Mouse (Mus musculus) megakaryocyte, embryonic 14.5 days (primary cell): ENCODE measurements at regions not wholly inside any gene's neighbourhood (a gene's known extent, or its start where the extent isn't known, plus 50 kb on each side); places are given as distances from the start of the nearest gene placed in this dataset.

Experiments
- FLI1 ChIP-seq: IDR thresholded peaks from 2 replicates; pipeline ENCODE4 v1.6.1; 2012; ENCODE audit warnings: low read length, inconsistent platforms, mixed read lengths
- GATA1 ChIP-seq: IDR thresholded peaks from 3 replicates; pipeline ENCODE4 v1.6.1; 2012; ENCODE audit warnings: mixed read lengths, low read length, inconsistent platforms, borderline replicate concordance

- TF ChIP-seq FLI1 (no peak), GATA1 (no peak)
Measured at GRCm38 (mm10) chr14:24785452-24785851, 298.5 kb downstream of the Rps24 start.
